Mouse (Mus musculus): ENCODE data around the gene Plpp4. TPM values are rescaled to one million over a fixed set of nuclear protein-coding genes. Genes with fewer than 3 reads are reported as not detected.

The Plpp4 gene
- total and polyA plus RNA-seq, 3 experiments, result not detected

- H3K9ac ChIP-seq (ENCODE audit: insufficient read depth, low read depth), result no peak overlapping the region
- H3K4me2 ChIP-seq (ENCODE audit: insufficient read depth, low read depth, poor library complexity, severe bottlenecking), result no peak overlapping the region
- H3K4me3 ChIP-seq (replicated peaks in 1 of 3; ENCODE audit: low read depth in 2 of 3, low read length in 2 of 3, poor library complexity in 1 of 3), result no peak overlapping the region
- H3K9me3 ChIP-seq (replicated peaks; ENCODE audit: low read length), result no peaks in the 10 kb centered on the region
- in situ Hi-C loops (cut with MboI; ENCODE audit: low pct_ligation_motif_present, low pct_unique_long_range_greater_than_20kb, low sequenced_read_pairs), result no loop called here
- H3K36me3 ChIP-seq (replicated peaks in 1 of 2; ENCODE audit: control insufficient read depth in 1 of 2, insufficient read depth in 1 of 2, low read length in 1 of 2), result no peaks in the 10 kb centered on the region
- DNase-seq (ENCODE audit: extremely low read depth), result no peak
- dilution Hi-C loops (cut with MboI; ENCODE audit: extremely low pct_ligation_motif_present, extremely low pct_unique_long_range_greater_than_20kb, low sequenced_read_pairs), result no loop called here
- no peaks in the 10 kb centered on the region; the same call in 1 of the 2 replicates for H3K79me2 ChIP-seq (replicated peaks; ENCODE audit: control insufficient read depth, extremely low read depth, insufficient read depth, poor library complexity, severe bottlenecking)
- H3K27me3 ChIP-seq (replicated peaks), result peaks cover 65% of the 10 kb centered on the region
- no peaks in the 10 kb centered on the region for H3K4me1 ChIP-seq (ENCODE audit: control insufficient read depth in 1 of 2, insufficient read depth in 2 of 2)
- TF ChIP-seq TBP (conservative IDR thresholded peaks at IDR 0.05; ENCODE audit: low read depth, low read length), result no peak
- TF ChIP-seq ELF1 (IDR thresholded peaks at IDR 0.05; ENCODE audit: low read depth, low read length), result no peak
- TF ChIP-seq ETS1 (conservative IDR thresholded peaks at IDR 0.05; ENCODE audit: low read depth, low read length), result no peak
- no peak for TF ChIP-seq MYC (IDR thresholded peaks at IDR 0.05; ENCODE audit: low read depth, low read length)
- TF ChIP-seq JUND (conservative IDR thresholded peaks at IDR 0.05; ENCODE audit: low read depth, low read length), result no peak
- no peak for TF ChIP-seq MAFK (IDR thresholded peaks at IDR 0.05; ENCODE audit: insufficient replicate concordance, low read length)
- TF ChIP-seq USF2 (conservative IDR thresholded peaks at IDR 0.05; ENCODE audit: low read depth, low read length), result no peak
- no peak for TF ChIP-seq TCF12 (IDR thresholded peaks at IDR 0.05; ENCODE audit: low read depth, low read length)
- no peak for TF ChIP-seq ZMIZ1 (IDR thresholded peaks at IDR 0.05; ENCODE audit: low read depth, low read length)
- no peak for TF ChIP-seq NRF1 (IDR thresholded peaks at IDR 0.05; ENCODE audit: low read depth, low read length)
- no peak for TF ChIP-seq HCFC1 (IDR thresholded peaks at IDR 0.05; ENCODE audit: low read depth, low read length)
- no peak for TF ChIP-seq CHD2 (IDR thresholded peaks at IDR 0.05; ENCODE audit: low read length)
- TF ChIP-seq IRF4 (IDR thresholded peaks at IDR 0.05; ENCODE audit: low read depth, low read length), result no peak
- no peak for TF ChIP-seq USF1 (IDR thresholded peaks at IDR 0.05; ENCODE audit: low read depth, low read length)
- TF ChIP-seq POLR2AphosphoS2 (IDR thresholded peaks at IDR 0.05; ENCODE audit: low read depth, low read length), result no peak
- H3K27ac ChIP-seq (ENCODE audit: insufficient read depth, low read depth), result no peak overlapping the region
Measured at GRCm38 (mm10) chr7:129355561-129355960, 98.7 kb downstream of the Plpp4 start.

- in situ Hi-C loops (cut with MboI; ENCODE audit: low pct_ligation_motif_present, low pct_unique_long_range_greater_than_20kb, low sequenced_read_pairs), result no loop called here
- no peak overlapping the region for H3K4me3 ChIP-seq (replicated peaks in 1 of 3; ENCODE audit: low read depth in 2 of 3, low read length in 2 of 3, poor library complexity in 1 of 3)
Measured at GRCm38 (mm10) chr7:129375306-129375705, 118.5 kb downstream of the Plpp4 start.

More at GRCm38 (mm10) chr7:129375306-129375705, 118.5 kb downstream of the Plpp4 start:
- H3K27ac ChIP-seq (ENCODE audit: insufficient read depth, low read depth), result no peak overlapping the region
- H3K79me2 ChIP-seq (replicated peaks; ENCODE audit: control insufficient read depth, extremely low read depth, insufficient read depth, poor library complexity, severe bottlenecking), result no peaks in the 10 kb centered on the region
- no peak for TF ChIP-seq KAT2A (IDR thresholded peaks at IDR 0.05; ENCODE audit: insufficient replicate concordance, low read length)
- TF ChIP-seq RCOR1 (conservative IDR thresholded peaks at IDR 0.05; ENCODE audit: low read depth, low read length), result no peak
- TF ChIP-seq UBTF (IDR thresholded peaks at IDR 0.05; ENCODE audit: low read depth, low read length), result no peak
- no peak for TF ChIP-seq ZMIZ1 (IDR thresholded peaks at IDR 0.05; ENCODE audit: low read depth, low read length)
- TF ChIP-seq TCF12 (IDR thresholded peaks at IDR 0.05; ENCODE audit: low read depth, low read length), result no peak
- TF ChIP-seq TBP (conservative IDR thresholded peaks at IDR 0.05; ENCODE audit: low read depth, low read length), result no peak
- TF ChIP-seq ZKSCAN1 (IDR thresholded peaks at IDR 0.05; ENCODE audit: borderline replicate concordance, low read depth, low read length), result no peak
- no peak for TF ChIP-seq IRF4 (IDR thresholded peaks at IDR 0.05; ENCODE audit: low read depth, low read length)
- no peak for TF ChIP-seq EP300 (IDR thresholded peaks at IDR 0.05; ENCODE audit: low read length)
- TF ChIP-seq USF1 (IDR thresholded peaks at IDR 0.05; ENCODE audit: low read depth, low read length), result no peak
- no peak for TF ChIP-seq JUND (conservative IDR thresholded peaks at IDR 0.05; ENCODE audit: low read depth, low read length)
- TF ChIP-seq SMC3 (IDR thresholded peaks at IDR 0.05; ENCODE audit: low read depth, low read length), result no peak
- TF ChIP-seq MYC (IDR thresholded peaks at IDR 0.05; ENCODE audit: low read depth, low read length), result no peak
- TF ChIP-seq JUN (IDR thresholded peaks at IDR 0.05; ENCODE audit: insufficient read depth, low read depth, low read length), result no peak
- TF ChIP-seq MAZ (IDR thresholded peaks at IDR 0.05; ENCODE audit: low read depth, low read length), result no peak
- no peak for TF ChIP-seq MAX (IDR thresholded peaks at IDR 0.05; ENCODE audit: low read length)
- no peak for TF ChIP-seq ETS1 (conservative IDR thresholded peaks at IDR 0.05; ENCODE audit: low read depth, low read length)
- no peak for TF ChIP-seq POLR2A (IDR thresholded peaks at IDR 0.05; ENCODE audit: low read depth, low read length)
- no peaks in the 10 kb centered on the region for H3K36me3 ChIP-seq (replicated peaks in 1 of 2; ENCODE audit: control insufficient read depth in 1 of 2, insufficient read depth in 1 of 2, low read length in 1 of 2)
- H3K9ac ChIP-seq (ENCODE audit: insufficient read depth, low read depth), result no peak overlapping the region
- H3K4me2 ChIP-seq (ENCODE audit: insufficient read depth, low read depth, poor library complexity, severe bottlenecking), result no peak overlapping the region
- no peaks in the 10 kb centered on the region for H3K9me3 ChIP-seq (replicated peaks; ENCODE audit: low read length)
- DNase-seq (ENCODE audit: extremely low read depth), result no peak
- H3K27me3 ChIP-seq (replicated peaks), result peaks cover 81% of the 10 kb centered on the region
- H3K4me1 ChIP-seq (ENCODE audit: control insufficient read depth in 1 of 2, insufficient read depth in 2 of 2), result no peaks in the 10 kb centered on the region
- dilution Hi-C loops (cut with MboI; ENCODE audit: extremely low pct_ligation_motif_present, extremely low pct_unique_long_range_greater_than_20kb, low sequenced_read_pairs), result no loop called here
